Mouse (Mus musculus): ENCODE results near the gene Trim56.

The Trim56 gene

DNA sequence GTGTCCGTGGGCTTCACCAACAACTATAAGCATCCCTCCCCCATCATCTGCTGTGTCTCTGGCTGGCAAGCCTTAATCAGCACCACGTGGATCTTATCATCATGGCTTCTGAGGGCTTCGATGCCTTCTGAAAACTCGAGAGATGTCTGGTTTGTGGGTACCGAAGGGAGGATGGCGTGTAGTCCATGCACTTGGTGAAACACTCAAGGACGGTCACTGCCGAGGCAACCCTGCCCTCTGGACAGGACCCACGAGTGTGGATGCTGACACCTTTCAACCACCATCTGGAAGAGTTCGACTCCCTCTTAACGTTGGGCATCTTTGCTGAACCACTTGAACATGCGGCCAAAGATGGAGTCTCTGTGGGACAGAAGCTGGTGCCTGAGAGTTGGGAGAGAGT is 5.1 kb downstream of the Trim56 start:
- in situ Hi-C loops (cut with MboI; ENCODE audit: unreplicated experiment in 2 of 2): loop anchor here in 1 of 2 experiments (5.0 to 10.0 kb wide), 2 partner anchors 189 to 664 kb away; partner anchors contain the start of gene Ppp1r35

GRCm38 (mm10) chr5:137109941-137110593 is 5.9 kb downstream of the Trim56 start:
- in situ Hi-C loops (cut with MboI; ENCODE audit: unreplicated experiment in 2 of 2): loop anchor here (5.0 to 10.0 kb wide), 4 partner anchors 88 to 665 kb away; partner anchors contain the start of gene Ppp1r35 (in 1 of the 2)

- in situ Hi-C loops (cut with MboI; ENCODE audit: unreplicated experiment in 2 of 2): loop anchor here (5.0 kb wide), 2 partner anchors 86 to 181 kb away; no protein-coding TSS in a partner anchor
Observed at GRCm38 (mm10) chr5:137108111-137108510, 7.9 kb downstream of the Trim56 start.

GRCm38 (mm10) chr5:137107670-137108069 is 8.3 kb downstream of the Trim56 start:
- in situ Hi-C loops (cut with MboI; ENCODE audit: unreplicated experiment in 2 of 2): loop anchor here (5.0 kb wide), 2 partner anchors 85 to 180 kb away; no protein-coding TSS in a partner anchor

DNA sequence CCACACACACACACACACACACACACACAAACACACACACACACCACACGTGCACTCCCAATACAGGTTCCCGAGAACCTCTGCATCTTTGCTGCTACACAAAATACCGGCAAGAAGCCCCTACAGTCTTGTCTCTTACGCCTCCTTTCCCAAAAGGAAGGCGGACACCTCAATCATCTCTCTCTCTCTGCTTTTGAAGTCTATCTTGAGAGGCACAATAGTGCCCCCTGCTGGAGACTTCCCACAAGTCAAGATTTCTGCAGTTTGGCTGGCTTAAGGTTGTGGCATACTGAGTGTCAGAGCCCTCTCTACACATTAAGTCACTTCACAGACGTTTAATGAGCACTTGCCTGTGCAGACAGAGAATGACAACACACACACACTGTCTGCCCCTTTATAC is 9.0 kb downstream of the Trim56 start:
- in situ Hi-C loops (cut with MboI; ENCODE audit: unreplicated experiment in 2 of 2): loop anchor here (5.0 kb wide), 2 partner anchors 85 to 180 kb away; no protein-coding TSS in a partner anchor

GRCm38 (mm10) chr5:137106434-137106833 is 9.6 kb downstream of the Trim56 start:
- in situ Hi-C loops (cut with MboI; ENCODE audit: unreplicated experiment in 2 of 2): loop anchor here (5.0 kb wide), 2 partner anchors 84 to 179 kb away; no protein-coding TSS in a partner anchor

GRCm38 (mm10) chr5:137103969-137104368 is 12.0 kb downstream of the Trim56 start:
- in situ Hi-C loops (cut with MboI; ENCODE audit: unreplicated experiment in 2 of 2): loop anchor here in 1 of 2 experiments (5.0 kb wide), 1 partner anchor 37 kb away; no protein-coding TSS in a partner anchor

GRCm38 (mm10) chr5:137102575-137103522 is 13.2 kb downstream of the Trim56 start:
- in situ Hi-C loops (cut with MboI; ENCODE audit: unreplicated experiment in 2 of 2): loop anchor here in 1 of 2 experiments (5.0 kb wide), 1 partner anchor 36 kb away; no protein-coding TSS in a partner anchor

GRCm38 (mm10) chr5:137102078-137102477 is 13.9 kb downstream of the Trim56 start:
- in situ Hi-C loops (cut with MboI; ENCODE audit: unreplicated experiment in 2 of 2): loop anchor here in 1 of 2 experiments (5.0 kb wide), 1 partner anchor 35 kb away; no protein-coding TSS in a partner anchor

DNA sequence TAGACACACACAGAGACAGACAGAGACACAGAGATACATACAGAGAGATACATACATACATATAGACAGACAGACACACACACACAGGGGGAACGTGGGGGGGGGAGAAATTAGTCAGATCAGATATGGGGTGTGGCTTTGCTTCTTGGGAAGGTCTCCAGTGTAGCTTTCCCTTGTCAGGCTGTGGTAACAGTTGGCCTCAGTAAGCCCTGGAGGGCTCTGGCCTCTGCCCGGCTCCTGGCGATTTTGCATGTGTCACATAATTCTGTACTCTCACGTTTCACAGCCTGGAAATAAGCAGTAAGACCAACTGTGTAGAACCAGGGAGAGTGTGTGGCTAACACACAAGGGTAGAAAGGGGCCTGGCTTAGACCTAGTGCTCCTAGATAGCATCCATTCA is 15.3 kb downstream of the Trim56 start:
- in situ Hi-C loops (cut with MboI; ENCODE audit: unreplicated experiment in 2 of 2): loop anchor here in 1 of 2 experiments (5.0 kb wide), 1 partner anchor 33 kb away; no protein-coding TSS in a partner anchor

GRCm38 (mm10) chr5:137098418-137098817 is 17.6 kb downstream of the Trim56 start:
- in situ Hi-C loops (cut with MboI; ENCODE audit: unreplicated experiment in 2 of 2): no loop called here

DNA sequence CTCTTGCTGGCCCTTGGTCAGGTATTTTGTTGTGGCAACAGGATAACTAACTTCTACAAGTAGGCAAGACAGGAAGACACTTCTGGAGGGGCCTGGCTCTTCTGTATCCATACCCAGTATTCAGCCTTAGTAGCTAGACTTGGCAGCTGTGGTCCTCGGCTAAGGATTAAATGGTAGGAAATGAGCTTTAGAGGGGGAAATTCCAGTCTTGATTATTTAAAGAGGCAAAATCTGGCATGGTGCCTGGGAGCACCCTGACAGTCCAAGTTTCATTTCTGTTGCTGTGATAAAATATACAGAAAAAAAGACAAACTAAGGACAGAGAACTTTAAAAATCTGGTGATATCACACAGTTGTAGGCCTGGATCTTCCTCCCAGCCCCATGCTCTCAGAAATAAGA is 20.0 kb downstream of the Trim56 start:
- in situ Hi-C loops (cut with MboI; ENCODE audit: unreplicated experiment in 2 of 2): no loop called here

DNA sequence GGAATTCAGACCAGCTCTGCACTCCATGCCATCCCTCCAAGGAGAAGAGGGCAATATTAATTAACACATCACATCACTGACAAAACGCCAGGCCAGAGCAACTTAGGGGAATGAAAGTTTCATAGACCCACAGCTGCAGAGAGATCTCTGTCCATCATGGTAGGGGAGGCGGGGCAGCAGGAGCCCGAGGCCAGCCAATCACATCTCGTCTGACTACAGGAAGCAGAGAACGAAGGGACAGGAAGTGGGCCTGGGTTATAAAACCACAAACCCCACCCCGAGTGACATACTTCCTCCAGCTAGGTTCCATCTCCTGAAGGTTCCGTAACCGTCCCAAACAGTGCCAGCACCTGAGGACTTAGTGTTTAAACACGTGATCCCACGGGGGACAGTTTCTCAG is 20.9 kb downstream of the Trim56 start:
- in situ Hi-C loops (cut with MboI; ENCODE audit: unreplicated experiment in 2 of 2): no loop called here

DNA sequence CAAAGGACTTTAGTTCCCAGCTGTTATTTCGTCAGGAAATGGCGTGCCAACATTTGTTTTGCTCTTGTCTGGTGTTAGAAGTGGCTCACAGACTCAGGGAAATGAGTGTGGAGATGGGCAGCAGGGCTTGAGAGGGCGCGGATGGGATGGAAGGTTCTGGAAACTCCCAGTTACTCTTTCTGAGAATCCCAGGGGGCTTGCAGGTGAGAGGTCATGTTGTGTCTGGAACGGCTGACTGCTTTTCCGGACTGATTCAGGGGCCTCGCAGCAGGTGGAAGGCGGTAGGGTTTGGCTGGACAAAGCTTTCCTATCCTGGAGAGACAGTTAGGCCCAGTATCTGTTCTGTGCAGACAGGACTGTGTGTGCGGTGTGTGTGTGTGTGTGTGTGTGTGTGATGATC is 22.3 kb downstream of the Trim56 start:
- in situ Hi-C loops (cut with MboI; ENCODE audit: unreplicated experiment in 2 of 2): no loop called here

GRCm38 (mm10) chr5:137091560-137091959 is 24.4 kb downstream of the Trim56 start:
- in situ Hi-C loops (cut with MboI; ENCODE audit: unreplicated experiment in 2 of 2): no loop called here

- in situ Hi-C loops (cut with MboI; ENCODE audit: unreplicated experiment in 2 of 2): no loop called here
Observed at GRCm38 (mm10) chr5:137090870-137091269, 25.1 kb downstream of the Trim56 start.

GRCm38 (mm10) chr5:137087410-137087809 is 28.6 kb downstream of the Trim56 start:
- in situ Hi-C loops (cut with MboI; ENCODE audit: unreplicated experiment in 2 of 2): no loop called here

DNA sequence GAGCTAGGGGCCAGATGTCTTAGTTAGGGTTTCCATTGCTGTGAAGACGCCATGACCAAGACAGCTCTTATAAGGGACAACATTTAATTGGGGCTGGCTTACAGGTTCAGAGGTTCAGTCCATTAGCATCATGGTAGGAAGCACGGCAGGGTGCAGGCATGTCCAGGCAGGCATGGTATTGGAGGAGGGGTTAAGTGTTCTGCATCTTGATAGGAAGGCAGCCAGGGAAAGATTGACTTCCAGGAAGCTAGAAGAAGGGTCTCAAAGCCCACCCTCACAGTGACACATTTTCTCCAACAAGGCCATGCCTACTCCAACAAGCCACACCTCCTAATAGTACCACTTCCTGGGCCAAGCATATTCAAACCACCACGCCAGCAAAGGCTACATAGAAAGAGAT is 30.3 kb downstream of the Trim56 start:
- in situ Hi-C loops (cut with MboI; ENCODE audit: unreplicated experiment in 2 of 2): no loop called here

DNA sequence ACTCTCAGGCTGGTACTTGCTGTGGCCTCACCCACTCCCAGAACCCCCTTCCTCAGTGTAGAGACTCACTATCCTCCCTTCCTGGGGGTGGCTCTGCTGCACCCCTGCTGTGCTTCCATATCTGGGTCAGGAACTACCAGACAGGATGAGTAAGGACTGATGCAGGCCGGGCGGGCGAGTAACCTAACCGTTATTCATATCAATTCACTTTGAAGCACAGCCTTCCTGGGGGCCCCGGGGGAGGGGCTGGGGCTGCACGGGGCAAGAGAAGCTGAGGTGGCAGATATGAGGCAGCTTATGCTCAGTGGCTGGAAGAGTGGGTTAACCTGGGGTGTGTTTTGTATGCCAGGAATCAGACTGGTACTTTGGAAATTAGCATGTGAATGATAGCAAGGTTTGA is 31.0 kb downstream of the Trim56 start:
- in situ Hi-C loops (cut with MboI; ENCODE audit: unreplicated experiment in 2 of 2): no loop called here

DNA sequence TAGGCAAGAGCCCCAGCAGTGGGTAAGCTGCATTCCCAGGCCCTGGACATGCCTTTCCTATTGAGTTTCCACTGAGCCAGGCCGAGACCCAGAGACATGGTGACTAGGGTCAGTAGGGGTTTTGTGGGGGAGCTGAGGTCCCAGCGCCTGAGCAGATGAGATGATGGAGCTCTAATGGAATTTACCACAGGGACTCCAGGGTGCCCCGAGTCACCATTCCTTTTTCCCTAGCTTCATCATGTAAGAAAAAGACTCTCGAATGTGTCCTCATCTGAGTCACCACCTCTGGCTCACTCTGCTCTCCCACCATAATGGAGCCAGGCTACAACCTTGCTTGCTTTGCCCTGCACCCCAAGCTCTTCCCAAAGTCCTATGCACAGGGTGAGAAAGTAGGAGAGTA is 33.0 kb downstream of the Trim56 start:
- in situ Hi-C loops (cut with MboI; ENCODE audit: unreplicated experiment in 2 of 2): no loop called here

DNA sequence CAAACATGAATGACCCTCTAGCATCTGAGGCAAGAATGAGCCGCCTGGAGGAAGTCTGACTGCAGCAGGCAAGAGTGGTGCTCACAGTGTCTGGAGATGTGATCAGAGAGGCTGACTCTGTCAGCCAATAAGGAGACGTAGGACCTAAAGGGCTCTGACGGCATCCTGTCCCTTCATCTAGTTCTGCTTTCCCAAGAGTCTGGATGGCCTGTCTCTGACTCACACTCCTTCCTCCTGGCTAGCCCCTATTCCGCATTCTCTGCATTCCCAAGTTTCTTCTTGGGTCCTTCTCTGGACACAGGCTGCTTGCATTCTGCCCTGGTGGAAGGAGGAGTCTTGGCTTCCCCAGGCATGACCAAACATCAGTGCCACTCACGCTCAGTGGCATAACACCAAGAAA is 36.2 kb downstream of the Trim56 start:
- in situ Hi-C loops (cut with MboI; ENCODE audit: unreplicated experiment in 2 of 2): no loop called here
